Mouse (Mus musculus) thymus, postnatal 36 days (tissue): ENCODE data around the gene Krt24.

Source experiments
- DNase-seq, 2 experiments: peaks; one replicate each; pipeline ENCODE4 v3.0.0; 2022; ENCODE audit warnings: mixed read lengths in 2 of 2

Gene Krt24

GRCm38 (mm10) chr11:99284833-99285312 lies at the start of gene Krt24:
Krt24 (minus strand) TSS chr11:99285262.
- DNase-seq: no peak

GRCm38 (mm10) chr11:99333426-99333825 lies 48.4 kb upstream of the Krt24 start:
- DNase-seq: no peak

GRCm38 (mm10) chr11:99329655-99330054 lies 44.6 kb upstream of the Krt24 start:
- DNase-seq: no peak

- DNase-seq: no peak
These were observed 37.8 kb upstream of the Krt24 start, which contains the start of gene Krt25 for GRCm38 (mm10) chr11:99322851-99323250. Krt25 (minus strand) TSS chr11:99322951.

GRCm38 (mm10) chr11:99321094-99321493 lies 36.0 kb upstream of the Krt24 start:
- DNase-seq: no peak

- DNase-seq: no peak
These were observed 34.1 kb upstream of the Krt24 start for GRCm38 (mm10) chr11:99319127-99319526.

GRCm38 (mm10) chr11:99316543-99316942 lies 31.5 kb upstream of the Krt24 start:
- DNase-seq: no peak

GRCm38 (mm10) chr11:99314594-99314993 lies 29.5 kb upstream of the Krt24 start:
- DNase-seq: no peak

- no peak for DNase-seq
These were observed 25.8 kb upstream of the Krt24 start for GRCm38 (mm10) chr11:99310882-99311281.

GRCm38 (mm10) chr11:99307579-99307978 lies 22.5 kb upstream of the Krt24 start:
- peak; percentile 44 to 50 for DNase-seq

GRCm38 (mm10) chr11:99295039-99295438 lies 10.0 kb upstream of the Krt24 start:
- DNase-seq: no peak

GRCm38 (mm10) chr11:99292846-99293245 lies 7.8 kb upstream of the Krt24 start:
- peak; percentile 46 to 52 for DNase-seq

- DNase-seq: no peak
These were observed 1.1 kb downstream of the Krt24 start for GRCm38 (mm10) chr11:99284011-99284410.

- DNase-seq: no peak
These were observed 1.7 kb downstream of the Krt24 start for GRCm38 (mm10) chr11:99283334-99283733.

GRCm38 (mm10) chr11:99281116-99281515 lies 3.9 kb downstream of the Krt24 start:
- no peak for DNase-seq

GRCm38 (mm10) chr11:99279986-99280385 lies 5.1 kb downstream of the Krt24 start:
- no peak for DNase-seq

GRCm38 (mm10) chr11:99276786-99277185 lies 8.3 kb downstream of the Krt24 start:
- DNase-seq: no peak

GRCm38 (mm10) chr11:99275624-99276023 lies 9.4 kb downstream of the Krt24 start:
- DNase-seq: no peak

GRCm38 (mm10) chr11:99272721-99273120 lies 12.3 kb downstream of the Krt24 start:
- DNase-seq: no peak

GRCm38 (mm10) chr11:99269192-99269591 lies 15.9 kb downstream of the Krt24 start:
- no peak for DNase-seq

- no peak for DNase-seq
These were observed 19.3 kb downstream of the Krt24 start for GRCm38 (mm10) chr11:99265796-99266195.

GRCm38 (mm10) chr11:99265220-99265619 lies 19.8 kb downstream of the Krt24 start:
- DNase-seq: no peak

GRCm38 (mm10) chr11:99256213-99256612 lies 28.8 kb downstream of the Krt24 start:
- DNase-seq: no peak

- peak; percentile 10 to 21 for DNase-seq
These were observed 29.7 kb downstream of the Krt24 start for GRCm38 (mm10) chr11:99255316-99255715.

- no peak for DNase-seq
These were observed 31.2 kb downstream of the Krt24 start for GRCm38 (mm10) chr11:99253893-99254292.
